Mouse (Mus musculus) hindbrain, embryonic 15.5 days (tissue): ENCODE measurements around the gene Nudt9. TPM values are rescaled to one million over a fixed set of nuclear protein-coding genes. Genes with fewer than 3 reads are reported as not detected.
"Not testable (repeated sequence)": the region's sequence is repeated elsewhere in the genome, so short reads cannot be mapped to it uniquely, and the experiment has no call there.

Experiments
- ATAC-seq: fragments of 200-750 bp; cut with Nextera tagmentation; 2 replicates; pipeline ENCODE4 v1.8.0; 2017; ENCODE audit warnings: low read depth, moderate number of reproducible peaks, moderate TSS enrichment; ENCODE audit not compliant: low FRiP score
- H3K27ac ChIP-seq: fragments of 300-500 bp; sonication (generic); replicated peaks from 2 replicates; pipeline ENCODE4 v1.5.1; 2015; ENCODE audit warnings: mild to moderate bottlenecking, inconsistent platforms
- H3K27me3 ChIP-seq: fragments of 300-500 bp; sonication (generic); 2 replicates; pipeline ENCODE4 v1.6.1; 2015; ENCODE audit warnings: control low read depth, inconsistent platforms
- H3K36me3 ChIP-seq: fragments of 300-500 bp; sonication (generic); 2 replicates; pipeline ENCODE4 v1.6.1; 2015; ENCODE audit warnings: control low read depth, inconsistent platforms
- H3K4me1 ChIP-seq: fragments of 300-500 bp; sonication (generic); replicated peaks from 2 replicates; pipeline ENCODE4 v1.6.1; 2015; ENCODE audit warnings: control low read depth, inconsistent platforms
- H3K4me2 ChIP-seq: fragments of 300-500 bp; sonication (generic); 2 replicates; pipeline ENCODE4 v1.6.1; 2015; ENCODE audit warnings: moderate library complexity, mild to moderate bottlenecking, inconsistent platforms
- H3K4me3 ChIP-seq: fragments of 300-500 bp; sonication (generic); 2 replicates; pipeline ENCODE4 v1.5.1; 2015; ENCODE audit warnings: mild to moderate bottlenecking, inconsistent platforms
- H3K9ac ChIP-seq: fragments of 300-500 bp; sonication (generic); 2 replicates; pipeline ENCODE4 v1.6.1; 2015; ENCODE audit warnings: inconsistent platforms
- H3K9me3 ChIP-seq: fragments of 300-500 bp; sonication (generic); 2 replicates; pipeline ENCODE4 v1.6.1; 2016; ENCODE audit warnings: control low read depth, inconsistent platforms
- WGBS: fragments of 180-500 bp; shearing (Covaris S2); methylation state at CpG from one replicate; pipeline ENCODE4 v1.1.7; 2015; 5-methylcytosine and 5-hydroxymethylcytosine counted together
- polyA plus RNA-seq: library from polyadenylated mRNA; unstranded; fragments of >200 nt; fragmentation: Nextera tagmentation; extraction: Ambion mirVana; gene quantifications from 2 replicates; pipeline ENCODE4 v1.2.1, GENCODE M21; 2015

The Nudt9 gene
- polyA plus RNA-seq, 1 experiment from 2014 or later = 67.9 TPM

DNA sequence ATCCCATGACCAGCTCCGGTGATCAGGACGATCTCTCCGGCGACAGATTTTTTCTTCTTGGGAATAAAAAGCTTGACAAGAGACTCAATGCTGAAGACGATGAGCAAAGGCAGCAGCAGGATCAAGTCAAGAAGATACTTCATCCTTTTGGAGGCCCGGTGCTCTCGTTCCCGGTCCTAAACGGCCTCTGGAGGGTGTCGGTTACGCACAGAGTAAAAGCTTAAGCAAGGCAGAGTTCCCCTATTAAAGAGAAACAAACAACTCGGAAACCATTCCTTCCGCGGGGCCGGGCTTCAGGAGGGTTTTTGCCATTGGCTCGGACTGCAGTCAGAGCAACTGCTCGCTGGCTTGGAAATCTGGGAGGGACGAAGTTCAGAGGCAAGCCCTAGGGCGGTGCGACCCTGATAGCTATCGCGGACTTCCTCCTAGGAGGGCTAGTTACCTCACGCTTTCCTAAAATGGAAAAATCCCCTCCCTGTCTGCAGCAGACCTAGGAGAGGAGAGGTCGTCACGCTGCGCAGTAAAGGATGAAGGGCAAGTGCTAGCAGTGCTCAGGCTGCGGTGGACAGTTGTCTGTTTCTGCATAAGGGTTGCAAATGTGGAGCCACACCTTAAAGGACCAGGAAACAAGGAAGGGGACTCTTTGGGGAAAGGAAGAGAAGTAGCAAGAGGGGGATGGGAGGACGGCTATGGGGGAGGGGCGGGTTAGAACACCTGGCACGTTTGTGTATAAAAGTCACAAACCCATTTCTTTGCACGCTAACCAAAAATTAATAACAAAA is 24.3 kb upstream of the Nudt9 start, which contains the start of gene Hsd17b11:
Hsd17b11 (minus strand) TSS at position 323 of the 782 bp plus-strand sequence.
- under 1% methylated on average over 31 of the region's 31 CpGs for WGBS
- H3K9me3 ChIP-seq = no peaks in the 10 kb centered on the region
- H3K27ac ChIP-seq = peak within 1 kb of the TSS; percentile 32
- peak within 1 kb of the TSS; percentile 34 for H3K9ac ChIP-seq
- ATAC-seq = peak; percentile 87
- H3K36me3 ChIP-seq = no peaks in the 10 kb centered on the region
- H3K4me1 ChIP-seq = peaks cover 13% of the 10 kb centered on the region
- H3K27me3 ChIP-seq = peaks cover 12% of the 10 kb centered on the region; the same call in 1 of the 2 replicates
- peak within 1 kb of the TSS; percentile 38 for H3K4me3 ChIP-seq
- peak within 1 kb of the TSS; percentile 62 for H3K4me2 ChIP-seq

DNA sequence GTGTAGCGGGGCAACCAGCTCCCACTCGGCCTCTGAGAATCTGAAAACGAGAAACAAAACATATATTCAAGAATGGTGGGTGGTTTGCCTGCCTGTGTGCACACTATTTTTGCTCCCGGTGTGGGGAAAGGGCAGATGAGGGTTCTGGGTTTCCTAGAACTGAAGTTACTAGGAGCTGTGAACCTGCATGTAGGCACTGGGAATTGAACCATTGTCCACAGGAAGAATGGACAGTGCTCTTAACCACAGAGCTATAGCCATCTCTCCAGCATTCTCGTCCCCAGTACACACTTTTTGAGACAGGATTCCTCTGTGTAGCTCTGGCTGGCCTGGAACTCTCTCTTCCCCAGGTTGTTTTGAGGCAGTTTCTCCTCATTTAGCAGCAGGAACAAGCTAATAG is 23.5 kb upstream of the Nudt9 start:
- 0 out of 2 replicates have a peak overlapping the region, but pooled peaks have one; percentile 34 for H3K9ac ChIP-seq
- no peak overlapping the region for H3K27ac ChIP-seq
- WGBS = 32% methylated on average over 5 of the region's 5 CpGs
- H3K27me3 ChIP-seq = peaks cover 12% of the 10 kb centered on the region; the same call in 1 of the 2 replicates
- no peaks in the 10 kb centered on the region for H3K36me3 ChIP-seq
- ATAC-seq = no peak
- peak overlapping the region; percentile 38 for H3K4me3 ChIP-seq
- peaks cover 13% of the 10 kb centered on the region for H3K4me1 ChIP-seq
- H3K9me3 ChIP-seq = no peaks in the 10 kb centered on the region
- H3K4me2 ChIP-seq = peak overlapping the region; percentile 62

DNA sequence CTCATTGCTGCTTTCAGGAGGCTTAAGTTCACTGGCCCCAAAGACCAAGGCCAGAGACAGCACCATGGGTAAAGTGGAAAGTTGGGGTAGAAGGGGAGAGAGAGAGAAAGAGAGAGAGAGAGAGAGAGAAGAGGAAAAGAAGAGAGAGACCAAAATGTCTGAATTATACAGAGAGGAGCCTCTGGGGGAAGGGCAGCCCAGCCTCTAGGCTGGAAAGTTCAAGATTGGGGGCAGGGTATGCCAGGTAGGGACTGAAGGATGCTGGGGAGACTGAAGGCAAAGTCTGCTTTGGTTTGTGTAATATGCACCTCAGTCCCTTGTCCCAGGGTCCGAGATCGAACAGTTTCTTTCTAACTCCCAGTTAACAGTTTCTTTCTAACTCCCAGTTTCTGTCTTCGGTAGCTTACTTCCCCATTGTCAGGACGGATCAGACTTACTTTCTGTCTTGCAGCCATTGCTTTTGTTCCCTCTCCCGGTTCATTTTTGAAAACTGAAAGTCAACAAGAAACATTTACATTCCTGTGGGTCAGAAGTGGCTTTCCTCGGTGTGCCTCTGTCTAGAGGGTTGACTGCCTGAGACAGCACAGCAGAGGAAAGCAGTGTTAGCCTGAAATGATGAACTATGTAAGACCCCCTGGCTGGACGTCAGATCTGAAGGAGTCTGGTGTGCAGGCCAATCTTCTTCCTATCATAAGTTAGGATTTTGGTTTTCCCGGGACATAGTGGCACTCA is 22.7 kb upstream of the Nudt9 start:
- peaks cover 12% of the 10 kb centered on the region; the same call in 1 of the 2 replicates for H3K27me3 ChIP-seq
- H3K9ac ChIP-seq = no peak overlapping the region
- H3K36me3 ChIP-seq = no peaks in the 10 kb centered on the region
- 72% methylated on average over 8 of the region's 8 CpGs for WGBS
- H3K4me1 ChIP-seq = peaks cover 13% of the 10 kb centered on the region
- no peak overlapping the region for H3K4me2 ChIP-seq
- no peak for ATAC-seq
- H3K9me3 ChIP-seq = no peaks in the 10 kb centered on the region
- H3K27ac ChIP-seq = no peak overlapping the region
- no peak overlapping the region for H3K4me3 ChIP-seq

DNA sequence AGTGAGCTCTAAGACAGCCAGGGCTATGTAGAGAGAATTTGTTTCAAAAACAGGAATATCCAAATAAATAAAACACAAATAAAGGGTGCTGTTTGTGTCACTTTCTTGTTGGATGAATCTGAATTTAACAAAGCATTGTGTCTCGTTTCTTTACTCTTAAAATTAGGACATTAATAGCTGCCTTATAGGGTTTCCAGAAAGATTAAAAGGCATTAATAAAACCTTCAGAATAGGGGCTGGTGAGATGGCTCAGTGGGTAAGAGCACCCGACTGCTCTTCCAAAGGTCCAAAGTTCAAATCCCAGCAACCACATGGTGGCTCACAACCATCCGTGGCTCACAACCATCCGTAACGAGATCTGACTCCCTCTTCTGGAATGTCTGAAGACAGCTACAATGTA is 21.9 kb upstream of the Nudt9 start:
- peaks cover 12% of the 10 kb centered on the region; the same call in 1 of the 2 replicates for H3K27me3 ChIP-seq
- 84% methylated on average over 5 of the region's 5 CpGs for WGBS

DNA sequence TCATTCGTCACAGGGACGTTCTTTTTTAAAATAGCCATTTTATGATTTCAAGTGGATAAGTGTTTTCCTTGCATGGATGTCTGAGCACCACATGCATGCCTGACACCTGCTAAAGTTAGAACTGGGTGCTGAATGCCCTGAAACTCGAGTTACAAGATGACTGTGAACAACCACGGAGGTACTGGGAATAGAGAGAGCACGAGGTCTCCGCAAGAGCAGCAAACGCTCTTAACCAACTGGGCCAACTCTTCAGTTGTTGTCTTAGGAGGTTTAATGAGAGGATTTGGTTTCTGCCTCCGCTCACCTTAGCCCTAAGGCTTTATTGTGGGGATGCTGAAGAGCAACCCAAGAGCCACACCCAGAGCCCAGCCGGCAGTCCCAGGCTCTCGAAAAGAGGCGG is 21.3 kb upstream of the Nudt9 start:
- Histone ChIP-seq H3K27me3 (peaks cover 12% of the 10 kb centered on the region; the same call in 1 of the 2 replicates), H3K27ac (no peak overlapping the region), H3K4me2 (no peak overlapping the region), H3K4me1 (peaks cover 13% of the 10 kb centered on the region), H3K9me3 (no peaks in the 10 kb centered on the region), H3K9ac (no peak overlapping the region), H3K36me3 (no peaks in the 10 kb centered on the region), H3K4me3 (no peak overlapping the region)
- WGBS = 76% methylated on average over 11 of the region's 11 CpGs
- ATAC-seq = no peak

More for the DNA sequence above, 21.9 kb upstream of the Nudt9 start:
- not testable (repeated sequence) for H3K9ac ChIP-seq, ATAC-seq, H3K9me3 ChIP-seq, H3K36me3 ChIP-seq, H3K27ac ChIP-seq, H3K4me2 ChIP-seq, H3K4me3 ChIP-seq
- peaks cover 13% of the 10 kb centered on the region for H3K4me1 ChIP-seq

DNA sequence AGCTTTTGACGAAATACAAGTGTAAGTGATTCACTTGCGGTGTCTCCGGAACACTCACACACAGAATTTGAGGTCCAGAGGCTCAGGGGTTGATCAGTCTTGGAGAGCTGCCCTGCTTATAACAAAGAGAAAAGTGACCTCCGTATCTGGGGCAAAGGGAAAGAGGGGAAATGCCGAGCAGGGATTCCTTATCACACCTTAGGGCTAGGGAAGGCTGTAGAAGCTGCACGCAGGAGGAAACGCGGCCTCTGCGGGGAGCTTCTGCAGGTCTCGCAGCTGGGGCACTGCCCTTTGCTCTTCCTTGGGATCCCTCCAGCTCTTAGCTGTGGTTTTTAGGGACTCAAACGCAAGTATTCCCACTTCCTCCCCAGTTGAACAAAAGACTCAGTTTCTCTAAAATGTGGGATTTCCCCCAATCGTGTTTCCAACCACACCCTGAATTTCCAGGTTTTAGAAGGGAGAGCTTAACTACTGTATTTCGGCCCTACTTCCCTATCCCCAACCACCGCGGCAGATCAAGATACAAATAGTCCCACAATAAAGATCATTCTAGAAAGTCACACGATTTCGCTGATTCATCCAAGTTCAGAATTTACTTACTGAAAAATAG is 20.8 kb upstream of the Nudt9 start:
- Histone ChIP-seq H3K4me1 (peaks cover 13% of the 10 kb centered on the region), H3K9ac (no peak overlapping the region), H3K9me3 (no peaks in the 10 kb centered on the region), H3K4me2 (no peak overlapping the region), H3K27me3 (peaks cover 12% of the 10 kb centered on the region; the same call in 1 of the 2 replicates), H3K4me3 (no peak overlapping the region), H3K27ac (no peak overlapping the region), H3K36me3 (no peaks in the 10 kb centered on the region)
- 53% methylated on average over 17 of the region's 17 CpGs for WGBS
- ATAC-seq = no peak

DNA sequence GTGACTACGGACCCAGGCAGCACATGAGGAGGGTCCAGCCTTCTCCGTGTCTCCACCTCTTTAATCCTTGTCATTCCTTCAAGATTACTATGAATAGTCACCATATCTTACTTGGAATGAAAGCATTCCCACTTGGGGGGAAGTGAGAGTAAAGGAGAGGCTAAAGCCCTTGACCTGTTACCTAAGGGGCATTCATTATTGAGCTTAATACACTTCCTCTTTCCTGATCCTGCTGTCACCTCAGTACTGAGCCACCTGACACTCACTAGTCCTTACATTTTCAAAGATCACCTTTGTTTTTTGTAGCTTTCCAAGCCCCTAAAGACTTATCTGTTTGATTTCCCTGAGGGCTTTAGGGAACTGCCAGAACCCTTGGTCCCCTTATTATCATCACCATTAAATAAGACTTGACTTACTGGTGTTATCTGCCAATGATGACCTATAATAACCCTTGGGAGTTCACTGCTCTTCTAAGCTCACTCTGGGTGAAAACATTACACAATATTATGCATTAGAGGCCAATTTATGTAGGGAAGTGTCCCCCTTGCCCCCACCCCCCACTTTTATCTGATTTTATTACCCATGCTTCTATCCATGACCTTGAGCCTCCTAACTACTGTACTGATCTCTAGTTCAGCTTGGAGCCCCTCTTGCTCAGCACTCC is 13.5 kb upstream of the Nudt9 start:
- WGBS = 82% methylated on average over 2 of the region's 2 CpGs
- no peak for ATAC-seq

DNA sequence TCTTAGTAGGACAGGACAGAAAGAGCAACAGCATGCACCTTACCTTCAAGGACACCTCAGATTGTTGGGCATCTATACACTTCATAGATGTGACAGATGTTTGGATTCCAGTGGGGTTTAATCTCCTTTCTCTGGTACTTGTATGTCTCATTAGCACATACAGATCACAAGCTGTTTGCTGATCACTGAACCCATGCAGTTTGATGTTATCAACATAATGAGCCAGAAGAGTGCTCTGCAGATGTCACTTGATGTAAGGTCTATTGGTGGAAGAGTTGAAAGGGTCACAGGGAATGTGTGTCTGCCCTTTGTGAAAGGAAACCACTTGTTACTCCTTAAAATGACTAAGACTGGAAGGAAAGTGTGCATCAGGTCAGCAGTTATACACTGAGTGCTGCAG is 11.0 kb upstream of the Nudt9 start:
- Histone ChIP-seq H3K27ac (no peak overlapping the region), H3K9ac (no peak overlapping the region), H3K36me3 (no peaks in the 10 kb centered on the region), H3K9me3 (no peaks in the 10 kb centered on the region), H3K4me2 (no peak overlapping the region), H3K27me3 (no peaks in the 10 kb centered on the region), H3K4me3 (no peak overlapping the region), H3K4me1 (no peaks in the 10 kb centered on the region)
- no peak for ATAC-seq

More for the DNA sequence above, 13.5 kb upstream of the Nudt9 start:
- H3K9me3 ChIP-seq = no peaks in the 10 kb centered on the region
- H3K4me1 ChIP-seq = no peaks in the 10 kb centered on the region
- H3K27me3 ChIP-seq = no peaks in the 10 kb centered on the region
- H3K9ac ChIP-seq = no peak overlapping the region
- H3K4me3 ChIP-seq = no peak overlapping the region
- H3K4me2 ChIP-seq = no peak overlapping the region
- H3K36me3 ChIP-seq = no peaks in the 10 kb centered on the region
- H3K27ac ChIP-seq = no peak overlapping the region

DNA sequence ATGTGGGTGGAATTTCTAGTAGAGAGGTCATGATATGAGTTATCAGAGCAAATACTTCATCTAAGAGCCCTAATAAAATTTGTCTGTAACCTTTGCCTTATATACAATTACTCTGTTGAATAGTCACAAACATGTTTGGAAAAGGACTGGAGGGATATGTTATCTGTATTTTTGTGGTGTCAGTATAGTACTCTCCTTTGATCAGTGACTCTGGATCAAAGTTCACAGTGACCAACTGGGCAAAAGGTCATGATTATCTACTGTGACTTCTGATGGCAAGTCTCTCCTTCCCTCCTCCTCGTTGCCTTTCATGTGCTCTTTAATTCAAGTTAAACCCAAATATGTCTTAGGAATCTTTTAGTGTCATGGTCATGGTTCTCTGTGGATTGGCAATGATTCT is 10.3 kb upstream of the Nudt9 start:
- H3K4me1 ChIP-seq = no peaks in the 10 kb centered on the region
- no peak for ATAC-seq
- no peaks in the 10 kb centered on the region for H3K9me3 ChIP-seq
- H3K4me3 ChIP-seq = no peak overlapping the region
- no peak overlapping the region for H3K4me2 ChIP-seq
- H3K9ac ChIP-seq = no peak overlapping the region
- no peak overlapping the region for H3K27ac ChIP-seq
- H3K36me3 ChIP-seq = no peaks in the 10 kb centered on the region
- no peaks in the 10 kb centered on the region for H3K27me3 ChIP-seq
- WGBS = 66% methylated on average over 1 of the region's 1 CpGs

DNA sequence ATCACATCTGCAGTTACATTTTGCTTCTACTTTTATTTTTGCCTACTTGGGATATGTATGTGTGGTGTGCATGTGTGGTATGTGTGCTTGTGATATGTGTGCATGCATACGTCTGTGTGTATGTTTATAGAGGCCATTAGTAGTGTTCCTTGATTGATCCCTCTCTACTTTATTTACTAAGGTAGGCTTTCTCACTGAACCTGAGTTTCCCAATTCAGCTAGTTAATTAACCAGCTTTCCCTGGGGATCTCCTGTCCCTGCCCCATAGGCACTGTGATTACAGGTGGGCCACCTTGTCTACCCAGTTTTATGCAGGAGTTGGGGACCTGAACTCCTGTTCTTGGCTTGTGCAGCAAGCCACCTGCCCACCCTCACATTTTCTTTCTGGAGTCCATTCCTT is 9.4 kb upstream of the Nudt9 start:
- H3K27ac ChIP-seq = no peak overlapping the region
- no peaks in the 10 kb centered on the region for H3K4me1 ChIP-seq
- H3K9ac ChIP-seq = no peak overlapping the region
- H3K9me3 ChIP-seq = no peaks in the 10 kb centered on the region
- no peak for ATAC-seq
- WGBS = 90% methylated on average over 1 of the region's 1 CpGs
- H3K4me2 ChIP-seq = no peak overlapping the region
- H3K4me3 ChIP-seq = no peak overlapping the region
- no peaks in the 10 kb centered on the region for H3K36me3 ChIP-seq
- H3K27me3 ChIP-seq = no peaks in the 10 kb centered on the region

DNA sequence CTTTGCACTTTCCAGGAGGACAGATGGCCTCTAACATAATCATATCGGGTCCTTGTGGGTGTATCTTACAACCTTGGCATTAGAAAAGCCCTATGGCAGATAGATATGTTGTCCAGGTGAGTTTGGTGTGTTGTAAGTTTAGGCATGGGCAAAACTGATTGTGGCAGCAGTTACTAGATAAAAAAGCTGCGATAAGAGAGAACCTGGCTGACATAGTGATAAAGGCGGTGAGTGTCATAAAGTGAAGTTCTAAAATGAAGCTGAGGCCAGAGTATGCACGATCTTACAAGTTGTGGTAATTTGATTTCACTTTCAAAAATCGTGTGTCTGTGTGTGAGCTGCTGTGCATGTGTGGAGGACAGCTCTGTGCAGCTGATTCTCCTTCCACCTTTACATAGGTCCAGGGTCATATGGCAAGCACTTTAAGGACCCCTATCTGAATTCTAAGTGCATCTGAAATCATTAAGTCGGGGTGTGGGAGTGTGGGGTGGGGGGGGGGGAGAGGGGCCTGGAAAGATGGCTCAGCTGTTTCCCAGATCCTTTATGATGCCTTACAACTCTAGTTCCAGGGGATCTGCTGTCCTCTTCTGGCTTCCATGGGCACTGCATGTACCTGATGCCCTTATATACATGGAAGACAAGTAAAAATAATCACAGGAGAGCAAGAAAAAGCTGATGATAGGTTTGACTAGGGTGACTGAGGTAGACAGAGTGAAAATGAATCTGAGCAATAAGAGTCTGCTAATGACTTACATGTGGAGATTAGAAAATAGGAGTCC is 6.8 kb upstream of the Nudt9 start:
- no peak for ATAC-seq
- no peak overlapping the region for H3K27ac ChIP-seq
- H3K4me3 ChIP-seq = no peak overlapping the region
- no peaks in the 10 kb centered on the region for H3K9me3 ChIP-seq
- no peaks in the 10 kb centered on the region for H3K36me3 ChIP-seq
- no peaks in the 10 kb centered on the region for H3K27me3 ChIP-seq
- no peak overlapping the region for H3K9ac ChIP-seq
- no peak overlapping the region for H3K4me2 ChIP-seq
- WGBS = 70% methylated on average over 6 of the region's 6 CpGs
- H3K4me1 ChIP-seq = no peaks in the 10 kb centered on the region
